Mouse (Mus musculus): ENCODE results near the gene Pnkd. TPM values are rescaled to one million over a fixed set of nuclear protein-coding genes. Genes with fewer than 3 reads are reported as not detected.

The Pnkd gene
- polyA plus RNA-seq (2015; fragmentation: Nextera tagmentation; extraction: Ambion mirVana): 46.7 and 50.0 TPM in 2 replicates

GRCm38 (mm10) chr1:74284543-74285160 is at the start of gene Pnkd, which contains the start of gene Aamp:
TSS of gene Pnkd (plus strand) at chr1:74284930.
TSS of gene Aamp (minus strand) at chr1:74284738.
- under 1% methylated on average over 55 of the region's 56 CpGs for WGBS (ENCODE audit: insufficient replicate concordance)
- H3K4me3 ChIP-seq (ENCODE audit: low read depth, low read length): peak within 1 kb of the TSS; percentile 87
- H3K27me3 ChIP-seq (ENCODE audit: insufficient read depth, low read length): no peaks in the 10 kb centered on the region
- peak within 1 kb of the TSS; percentile 89 for H3K27ac ChIP-seq (ENCODE audit: low read depth)
- DNase-seq: peak; percentile 100
- peaks cover 30% of the 10 kb centered on the region for H3K36me3 ChIP-seq (replicated peaks; ENCODE audit: insufficient read depth, low read length)
- H3K4me2 ChIP-seq (ENCODE audit: low read depth, low read length): peak within 1 kb of the TSS; percentile 95
- peaks cover 18% of the 10 kb centered on the region for H3K4me1 ChIP-seq (ENCODE audit: insufficient read depth)
- TF ChIP-seq CTCF (IDR thresholded peaks at IDR 0.05; ENCODE audit: low read depth): peak; percentile 48
- peak; percentile 61 for TF ChIP-seq EP300 (IDR thresholded peaks at IDR 0.05; ENCODE audit: low read depth)
- ATAC-seq: peak; percentile 95
- H3K9ac ChIP-seq (replicated peaks): peak within 1 kb of the TSS; percentile 85
- H3K9me3 ChIP-seq (ENCODE audit: low read length): no peaks in the 10 kb centered on the region

- 4% methylated on average over 43 of the region's 55 CpGs for WGBS (ENCODE audit: insufficient replicate concordance)
- peak within 1 kb of the TSS; percentile 94 for H3K4me2 ChIP-seq (ENCODE audit: low read depth, low read length)
- peak within 1 kb of the TSS; percentile 97 for H3K9ac ChIP-seq (replicated peaks)
- H3K4me3 ChIP-seq (ENCODE audit: low read depth, low read length): peak within 1 kb of the TSS; percentile 99
- DNase-seq (peak; percentile 99), ATAC-seq (peak; percentile 98)
- H3K36me3 ChIP-seq (replicated peaks; ENCODE audit: insufficient read depth, low read length): no peaks in the 10 kb centered on the region; the same call in 1 of the 2 replicates
- no peaks in the 10 kb centered on the region for H3K27me3 ChIP-seq (ENCODE audit: insufficient read depth, low read length)
- TF ChIP-seq CTCF (IDR thresholded peaks at IDR 0.05; ENCODE audit: low read depth): no peak
- no peak for TF ChIP-seq EP300 (IDR thresholded peaks at IDR 0.05; ENCODE audit: low read depth)
- peak within 1 kb of the TSS; percentile 99 for H3K27ac ChIP-seq (ENCODE audit: low read depth)
- H3K9me3 ChIP-seq (ENCODE audit: low read length): no peaks in the 10 kb centered on the region
- H3K4me1 ChIP-seq (ENCODE audit: insufficient read depth): peaks cover 33% of the 10 kb centered on the region
These were observed 48.7 kb upstream of the Pnkd start, which contains the start of gene Arpc2 for GRCm38 (mm10) chr1:74235938-74236589. TSS of gene Arpc2 (plus strand) at chr1:74236084.

GRCm38 (mm10) chr1:74236590-74237317 is 48.0 kb upstream of the Pnkd start:
- Histone ChIP-seq H3K27me3 (ENCODE audit: insufficient read depth, low read length) (no peaks in the 10 kb centered on the region), H3K4me1 (ENCODE audit: insufficient read depth) (peaks cover 37% of the 10 kb centered on the region), H3K36me3 (replicated peaks; ENCODE audit: insufficient read depth, low read length) (no peaks in the 10 kb centered on the region; the same call in 1 of the 2 replicates), H3K9me3 (ENCODE audit: low read length) (no peaks in the 10 kb centered on the region), H3K9ac (replicated peaks) (peak overlapping the region; percentile 97), H3K4me2 (ENCODE audit: low read depth, low read length) (peak overlapping the region; percentile 93), H3K27ac (ENCODE audit: low read depth) (peak overlapping the region; percentile 99), H3K4me3 (ENCODE audit: low read depth, low read length) (peak overlapping the region; percentile 99)
- DNase-seq: peak; percentile 74
- peak; percentile 44 for ATAC-seq
- TF ChIP-seq CTCF (IDR thresholded peaks at IDR 0.05; ENCODE audit: low read depth) (no peak), EP300 (IDR thresholded peaks at IDR 0.05; ENCODE audit: low read depth) (no peak)
- under 1% methylated on average over 47 of the region's 57 CpGs for WGBS (ENCODE audit: insufficient replicate concordance)

- H3K9ac ChIP-seq (replicated peaks): peak overlapping the region; percentile 97
- H3K36me3 ChIP-seq (replicated peaks; ENCODE audit: insufficient read depth, low read length): no peaks in the 10 kb centered on the region; the same call in 1 of the 2 replicates
- peak overlapping the region; percentile 99 for H3K27ac ChIP-seq (ENCODE audit: low read depth)
- WGBS (ENCODE audit: insufficient replicate concordance): 7% methylated on average over 5 of the region's 5 CpGs
- DNase-seq (no peak), ATAC-seq (no peak)
- no peaks in the 10 kb centered on the region for H3K27me3 ChIP-seq (ENCODE audit: insufficient read depth, low read length)
- H3K9me3 ChIP-seq (ENCODE audit: low read length): no peaks in the 10 kb centered on the region
- TF ChIP-seq EP300 (IDR thresholded peaks at IDR 0.05; ENCODE audit: low read depth) (no peak), CTCF (IDR thresholded peaks at IDR 0.05; ENCODE audit: low read depth) (no peak)
- H3K4me1 ChIP-seq (ENCODE audit: insufficient read depth): peaks cover 37% of the 10 kb centered on the region
- H3K4me2 ChIP-seq (ENCODE audit: low read depth, low read length): peak overlapping the region; percentile 93
- H3K4me3 ChIP-seq (ENCODE audit: low read depth, low read length): peak overlapping the region; percentile 99
These were observed 47.1 kb upstream of the Pnkd start for GRCm38 (mm10) chr1:74237671-74238070.

GRCm38 (mm10) chr1:74238136-74238535 is 46.6 kb upstream of the Pnkd start:
- Histone ChIP-seq H3K9me3 (ENCODE audit: low read length) (no peaks in the 10 kb centered on the region), H3K36me3 (replicated peaks; ENCODE audit: insufficient read depth, low read length) (no peaks in the 10 kb centered on the region; the same call in 1 of the 2 replicates), H3K27me3 (ENCODE audit: insufficient read depth, low read length) (no peaks in the 10 kb centered on the region), H3K4me3 (ENCODE audit: low read depth, low read length) (peak overlapping the region; percentile 99), H3K9ac (replicated peaks) (peak overlapping the region; percentile 97), H3K27ac (ENCODE audit: low read depth) (peak overlapping the region; percentile 99), H3K4me2 (ENCODE audit: low read depth, low read length) (peak overlapping the region; percentile 93), H3K4me1 (ENCODE audit: insufficient read depth) (peaks cover 39% of the 10 kb centered on the region)
- DNase-seq (no peak), ATAC-seq (no peak)
- TF ChIP-seq EP300 (IDR thresholded peaks at IDR 0.05; ENCODE audit: low read depth): no peak
- no peak for TF ChIP-seq CTCF (IDR thresholded peaks at IDR 0.05; ENCODE audit: low read depth)
- 16% methylated on average over 1 of the region's 1 CpGs for WGBS (ENCODE audit: insufficient replicate concordance)
